Comparison of ENCODE assay signal across 8 mouse cellular contexts in the genomic region with DNA sequence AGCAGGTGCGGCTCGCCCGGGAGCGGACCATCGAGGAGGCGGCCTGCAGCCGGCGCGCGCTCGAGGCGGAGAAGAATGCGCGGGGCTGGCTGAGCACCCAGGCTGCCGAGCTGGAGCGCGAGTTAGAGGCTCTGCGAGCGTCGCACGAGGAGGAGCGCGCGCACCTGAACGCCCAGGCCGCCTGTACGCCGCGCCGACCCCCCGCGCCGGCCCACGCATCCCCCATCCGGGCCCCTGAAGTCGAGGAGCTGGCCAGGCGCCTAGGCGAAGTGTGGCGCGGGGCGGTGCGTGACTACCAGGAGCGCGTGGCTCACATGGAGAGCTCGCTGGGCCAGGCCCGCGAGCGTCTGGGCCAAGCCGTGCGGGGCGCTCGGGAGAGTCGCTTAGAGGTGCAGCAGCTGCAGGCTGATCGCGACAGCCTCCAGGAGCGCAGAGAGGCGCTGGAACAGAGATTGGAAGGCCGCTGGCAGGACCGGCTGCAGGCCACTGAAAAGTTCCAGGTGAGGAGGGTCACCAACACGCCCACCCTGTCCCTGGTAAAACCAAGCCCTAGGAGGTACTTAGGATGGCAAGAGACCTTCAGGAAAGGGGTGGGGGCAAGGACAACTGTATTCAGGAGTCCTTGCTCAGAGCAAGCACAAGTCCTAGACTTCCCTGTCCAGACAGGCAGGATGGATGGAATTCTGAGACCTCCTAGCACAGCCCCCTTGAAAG. TPM values are rescaled to one million over a fixed set of nuclear protein-coding genes. Genes with fewer than 3 reads are reported as not detected.
DNase-seq lines count a peak whose midpoint lies in the region; ATAC-seq and TF ChIP-seq lines count a peak whose summit lies in the region.

No protein-coding gene starts in this region.

- peak overlapping the region; percentile 89 for H3K4me2 ChIP-seq in heart, embryonic 14.5 days (ENCODE audit: low read length)
- peak overlapping the region; percentile 73 for H3K4me2 ChIP-seq in heart, postnatal 0 days (ENCODE audit: low read depth, low read length)
- peak overlapping the region; percentile 75 for H3K4me2 ChIP-seq in midbrain, embryonic 12.5 days (replicated peaks)

- no peak for TF ChIP-seq CTCF in heart, postnatal 0 days (IDR thresholded peaks at IDR 0.05; ENCODE audit: low read depth)

- TF ChIP-seq EP300 in heart, postnatal 0 days (IDR thresholded peaks at IDR 0.05; ENCODE audit: low read depth), result no peak

- 0 out of 2 replicates have a peak, but pooled peaks cover 6% of the 10 kb centered on the region for H3K27me3 ChIP-seq in heart, embryonic 14.5 days (ENCODE audit: control insufficient read depth, insufficient read depth, low read length)
- H3K27me3 ChIP-seq in heart, postnatal 0 days (ENCODE audit: control insufficient read depth, insufficient read depth, low read length), result peaks cover 32% of the 10 kb centered on the region
- H3K27me3 ChIP-seq in midbrain, embryonic 12.5 days, result 0 out of 2 replicates have a peak, but pooled peaks cover 4% of the 10 kb centered on the region

- no peaks in the 10 kb centered on the region for H3K9me3 ChIP-seq in heart, embryonic 14.5 days (ENCODE audit: control insufficient read depth, low read length)
- no peaks in the 10 kb centered on the region for H3K9me3 ChIP-seq in heart, postnatal 0 days (replicated peaks; ENCODE audit: control insufficient read depth, low read length)
- H3K9me3 ChIP-seq in midbrain, embryonic 12.5 days, result no peaks in the 10 kb centered on the region

- ATAC-seq in heart, embryonic 14.5 days (ENCODE audit: insufficient number of reproducible peaks, insufficient read depth, low FRiP score, low read depth), result 0 out of 2 replicates have a peak, but pooled peaks have one; percentile 8
- 0 out of 2 replicates have a peak, but pooled peaks have one; percentile 8 for ATAC-seq in heart, postnatal 0 days (ENCODE audit: insufficient read depth, low read depth)
- no peak for ATAC-seq in midbrain, embryonic 12.5 days (ENCODE audit: low FRiP score, low read depth)
- ATAC-seq in cerebellum, adult (ENCODE audit: insufficient number of reproducible peaks, low FRiP score, low TSS enrichment), result no peak
- no peak for ATAC-seq in megakaryocyte progenitor cell, adult 5-6 weeks (replicated peaks; ENCODE audit: poor library complexity)

- no peak for DNase-seq in heart, adult 18-20 months
- peak; percentile 43 for DNase-seq in R1 (ENCODE audit: low read depth, low spot score)
- DNase-seq in heart, postnatal 0 days (ENCODE audit: low spot score), result no peak
- no peak for DNase-seq in right cerebral cortex, postnatal 4 days

- peaks cover 21% of the 10 kb centered on the region for H3K36me3 ChIP-seq in heart, embryonic 14.5 days (ENCODE audit: control insufficient read depth, insufficient read depth, low read length)
- no peaks in the 10 kb centered on the region for H3K36me3 ChIP-seq in heart, postnatal 0 days (replicated peaks; ENCODE audit: control insufficient read depth, insufficient read depth, low read length)
- peaks cover 14% of the 10 kb centered on the region for H3K36me3 ChIP-seq in midbrain, embryonic 12.5 days

- 1% methylated on average over 60 of the region's 60 CpGs for WGBS in heart, embryonic 14.5 days
- 2% methylated on average over 59 of the region's 60 CpGs for WGBS in heart, postnatal 0 days
- WGBS in midbrain, embryonic 12.5 days, result under 1% methylated on average over 60 of the region's 60 CpGs

- H3K27ac ChIP-seq in heart, embryonic 14.5 days (replicated peaks in 1 of 2; ENCODE audit: control insufficient read depth in 1 of 2, insufficient read depth in 1 of 2, low read depth in 2 of 2, low read length in 2 of 2), result peak overlapping the region in 1 of 2 experiments; percentile 68; a peak in 2 of 4 replicates
- H3K27ac ChIP-seq in heart, postnatal 0 days (ENCODE audit: low read depth), result peak overlapping the region; percentile 44
- H3K27ac ChIP-seq in midbrain, embryonic 12.5 days (replicated peaks), result peak overlapping the region; percentile 98

- H3K9ac ChIP-seq in heart, embryonic 14.5 days (ENCODE audit: low read length), result peak overlapping the region; percentile 76
- H3K9ac ChIP-seq in heart, postnatal 0 days (replicated peaks; ENCODE audit: low read depth, low read length), result peak overlapping the region; percentile 66
- H3K9ac ChIP-seq in midbrain, embryonic 12.5 days (replicated peaks), result peak overlapping the region; percentile 96

- H3K4me3 ChIP-seq in heart, embryonic 14.5 days (ENCODE audit: control insufficient read depth in 1 of 2, insufficient read depth in 1 of 2, low read depth in 1 of 2, low read length in 2 of 2), result peak overlapping the region; percentile 53 to 57
- peak overlapping the region; percentile 59 for H3K4me3 ChIP-seq in heart, postnatal 0 days (ENCODE audit: low read depth, low read length)
- peak overlapping the region; percentile 86 for H3K4me3 ChIP-seq in midbrain, embryonic 12.5 days

- H3K4me1 ChIP-seq in heart, embryonic 14.5 days (ENCODE audit: control insufficient read depth in 2 of 2, insufficient read depth in 2 of 2, low read length in 2 of 2), result peaks cover 25 to 44% of the 10 kb centered on the region in 2 experiments
- H3K4me1 ChIP-seq in heart, postnatal 0 days (ENCODE audit: control insufficient read depth, insufficient read depth), result 0 out of 2 replicates have a peak, but pooled peaks cover 11% of the 10 kb centered on the region
- peaks cover 56% of the 10 kb centered on the region for H3K4me1 ChIP-seq in midbrain, embryonic 12.5 days

RNA-seq across cellular contexts. Expression of gene Nes, which starts 0.8 kb away (rescaled TPM):
- 9.8 and 10.7 TPM in 2 replicates for polyA plus RNA-seq in heart, embryonic 14.5 days (2014; fragmentation: Nextera tagmentation; extraction: Ambion mirVana)
- 10 to 100 TPM; 12.5 to 24.8 TPM for total RNA-seq in heart, adult 18-20 months (2021)
- total RNA-seq in heart, postnatal 0 days (2014; rRNA removed; ENCODE audit: low replicate concordance), result 17.2 and 35.7 TPM in 2 replicates
- 9.1 and 9.9 TPM in 2 replicates for polyA plus RNA-seq in heart, postnatal 0 days (2015; fragmentation: Nextera tagmentation; extraction: Ambion mirVana)
- polyA plus RNA-seq in midbrain, embryonic 12.5 days (2016; fragmentation: Nextera tagmentation; extraction: Ambion mirVana), result 183 and 196 TPM in 2 replicates
- total RNA-seq in megakaryocyte progenitor cell, adult 5-6 weeks (2015), result 0.02 TPM in 1 of 2 replicates, not detected in the other
- 0.20 TPM in 1 of 2 replicates, not detected in the other for total RNA-seq in megakaryocyte progenitor cell, adult 5-6 weeks (2017)

RNA-seq across cellular contexts. Expression of gene Crabp2, which starts 23.2 kb away (rescaled TPM):
- 1.6 and 2.4 TPM in 2 replicates for polyA plus RNA-seq in heart, embryonic 14.5 days (2014; fragmentation: Nextera tagmentation; extraction: Ambion mirVana)
- total RNA-seq in heart, adult 18-20 months (2021), result not detected
- 0.53 TPM in 1 of 2 replicates, not detected in the other for total RNA-seq in heart, postnatal 0 days (2014; rRNA removed; ENCODE audit: low replicate concordance)
- 0.37 and 0.62 TPM in 2 replicates for polyA plus RNA-seq in heart, postnatal 0 days (2015; fragmentation: Nextera tagmentation; extraction: Ambion mirVana)
- polyA plus RNA-seq in midbrain, embryonic 12.5 days (2016; fragmentation: Nextera tagmentation; extraction: Ambion mirVana), result 291 and 335 TPM in 2 replicates
- not detected in 2 replicates for total RNA-seq in megakaryocyte progenitor cell, adult 5-6 weeks (2015)
- not detected in 2 replicates for total RNA-seq in megakaryocyte progenitor cell, adult 5-6 weeks (2017)

RNA-seq across cellular contexts. Expression of gene Bcan, which starts 28.4 kb away (rescaled TPM):
- 0.31 TPM in 1 of 2 replicates, not detected in the other for polyA plus RNA-seq in heart, embryonic 14.5 days (2014; fragmentation: Nextera tagmentation; extraction: Ambion mirVana)
- total RNA-seq in heart, adult 18-20 months (2021), result under 1 TPM in 1 of 2 experiments, not detected in 1; 0.32 TPM
- not detected in 2 replicates for total RNA-seq in heart, postnatal 0 days (2014; rRNA removed; ENCODE audit: low replicate concordance)
- polyA plus RNA-seq in heart, postnatal 0 days (2015; fragmentation: Nextera tagmentation; extraction: Ambion mirVana), result 0.04 TPM in 1 of 2 replicates, not detected in the other
- polyA plus RNA-seq in midbrain, embryonic 12.5 days (2016; fragmentation: Nextera tagmentation; extraction: Ambion mirVana), result 0.63 and 1.1 TPM in 2 replicates
- total RNA-seq in megakaryocyte progenitor cell, adult 5-6 weeks (2015), result not detected in 2 replicates
- not detected in 2 replicates for total RNA-seq in megakaryocyte progenitor cell, adult 5-6 weeks (2017)

RNA-seq across cellular contexts. Expression of gene Rrnad1, which starts 41.1 kb away (rescaled TPM):
- polyA plus RNA-seq in heart, embryonic 14.5 days (2014; fragmentation: Nextera tagmentation; extraction: Ambion mirVana), result 10.9 and 14.4 TPM in 2 replicates
- total RNA-seq in heart, adult 18-20 months (2021), result 1 to 10 TPM; 4.8 to 5.1 TPM
- total RNA-seq in heart, postnatal 0 days (2014; rRNA removed; ENCODE audit: low replicate concordance), result 14.5 and 56.8 TPM in 2 replicates
- polyA plus RNA-seq in heart, postnatal 0 days (2015; fragmentation: Nextera tagmentation; extraction: Ambion mirVana), result 7.9 and 8.0 TPM in 2 replicates
- polyA plus RNA-seq in midbrain, embryonic 12.5 days (2016; fragmentation: Nextera tagmentation; extraction: Ambion mirVana), result 23.5 and 24.2 TPM in 2 replicates
- 10.3 and 11.1 TPM in 2 replicates for total RNA-seq in megakaryocyte progenitor cell, adult 5-6 weeks (2015)
- 13.2 and 16.2 TPM in 2 replicates for total RNA-seq in megakaryocyte progenitor cell, adult 5-6 weeks (2017)

RNA-seq across cellular contexts. Expression of gene Isg20l2, which starts 41.5 kb away (rescaled TPM):
- polyA plus RNA-seq in heart, embryonic 14.5 days (2014; fragmentation: Nextera tagmentation; extraction: Ambion mirVana), result 18.5 and 19.3 TPM in 2 replicates
- total RNA-seq in heart, adult 18-20 months (2021), result 10 to 100 TPM; 10.8 to 11.5 TPM
- 8.2 and 24.0 TPM in 2 replicates for total RNA-seq in heart, postnatal 0 days (2014; rRNA removed; ENCODE audit: low replicate concordance)
- 14.2 and 16.2 TPM in 2 replicates for polyA plus RNA-seq in heart, postnatal 0 days (2015; fragmentation: Nextera tagmentation; extraction: Ambion mirVana)
- 78.7 and 79.0 TPM in 2 replicates for polyA plus RNA-seq in midbrain, embryonic 12.5 days (2016; fragmentation: Nextera tagmentation; extraction: Ambion mirVana)
- total RNA-seq in megakaryocyte progenitor cell, adult 5-6 weeks (2015), result 45.2 and 51.0 TPM in 2 replicates
- 41.1 and 51.0 TPM in 2 replicates for total RNA-seq in megakaryocyte progenitor cell, adult 5-6 weeks (2017)

Comparison
In these comparisons a context has a peak if more than half of its experiments do, and no peak if none do; other contexts are left out.
1. ATAC-seq: peak in heart, embryonic 14.5 days (single experiment) and heart, postnatal 0 days (single experiment); none in midbrain, embryonic 12.5 days (single experiment), cerebellum, adult (single experiment) and megakaryocyte progenitor cell, adult 5-6 weeks (single experiment).
2. RNA of gene Nes, which starts 0.8 kb away (total RNA-seq): 17.2 to 35.7 TPM in heart, postnatal 0 days and 12.5 to 24.8 TPM in heart, adult 18-20 months; 0.02 to 0.20 TPM in megakaryocyte progenitor cell, adult 5-6 weeks; every median in the first group is over 10 times any median in the second.
3. Peak in every context shown above with its lines, with median percentiles within 50 percentile points of each other: H3K4me2 ChIP-seq, H3K4me3 ChIP-seq and H3K9ac ChIP-seq.